Mouse (Mus musculus) cerebellum, adult 2 months (tissue): Measurements from ENCODE around the gene Ehmt1. TPM values are rescaled to one million over a fixed set of nuclear protein-coding genes. Genes with fewer than 3 reads are reported as not detected.
"Not testable (repeated sequence)": the region's sequence is repeated elsewhere in the genome, so short reads cannot be mapped to it uniquely, and the experiment has no call there.

Source experiments
- DNase-seq, 2 experiments: peaks; one replicate each; pipeline ENCODE4 v3.0.0; 2021
- H3K27ac ChIP-seq: fragments of 200-500 bp; 2 replicates; pipeline ENCODE4 v1.5.1; 2012; ENCODE audit warnings: low read length, control low read depth, inconsistent platforms; ENCODE audit not compliant: insufficient read depth
- H3K27me3 ChIP-seq: fragments of 200-500 bp; 2 replicates; pipeline ENCODE4 v1.6.1; 2012; ENCODE audit warnings: inconsistent platforms, mild to moderate bottlenecking, low read length, moderate library complexity; ENCODE audit not compliant: control insufficient read depth, insufficient read depth
- H3K4me1 ChIP-seq: fragments of 200-500 bp; 2 replicates; pipeline ENCODE4 v1.6.1; 2011; ENCODE audit warnings: low read length; ENCODE audit not compliant: control insufficient read depth, insufficient read depth
- H3K4me3 ChIP-seq: fragments of 200-500 bp; replicated peaks from 2 replicates; pipeline ENCODE3; 2011; ENCODE audit warnings: mild to moderate bottlenecking, low read depth, low read length, control low read depth; ENCODE audit not compliant: insufficient read depth
- CTCF ChIP-seq: fragments of 200-500 bp; IDR thresholded peaks from 2 replicates; pipeline ENCODE4 v1.5.1; 2011; ENCODE audit warnings: low read depth, mild to moderate bottlenecking, control low read depth, low read length, moderate library complexity, borderline replicate concordance; ENCODE audit not compliant: insufficient read depth
- POLR2A ChIP-seq: fragments of 200-500 bp; IDR thresholded peaks from 2 replicates; pipeline ENCODE4 v1.6.1; 2011; ENCODE audit warnings: low read length, control low read depth, borderline replicate concordance; ENCODE audit not compliant: insufficient read depth
- WGBS: fragments of 180-500 bp; shearing (Covaris S2); methylation state at CpG from one replicate; pipeline ENCODE4 v1.1.7; 2018; 5-methylcytosine and 5-hydroxymethylcytosine counted together
- polyA plus RNA-seq: library from polyadenylated mRNA; depleted of rRNA; stranded (reverse); fragments of >200 nt; gene quantifications from 2 replicates; pipeline ENCODE4 v1.2.3, GENCODE M21; 2012; rRNA removed

The Ehmt1 gene
- 63.9 and 68.9 TPM in 2 replicates for polyA plus RNA-seq

DNA sequence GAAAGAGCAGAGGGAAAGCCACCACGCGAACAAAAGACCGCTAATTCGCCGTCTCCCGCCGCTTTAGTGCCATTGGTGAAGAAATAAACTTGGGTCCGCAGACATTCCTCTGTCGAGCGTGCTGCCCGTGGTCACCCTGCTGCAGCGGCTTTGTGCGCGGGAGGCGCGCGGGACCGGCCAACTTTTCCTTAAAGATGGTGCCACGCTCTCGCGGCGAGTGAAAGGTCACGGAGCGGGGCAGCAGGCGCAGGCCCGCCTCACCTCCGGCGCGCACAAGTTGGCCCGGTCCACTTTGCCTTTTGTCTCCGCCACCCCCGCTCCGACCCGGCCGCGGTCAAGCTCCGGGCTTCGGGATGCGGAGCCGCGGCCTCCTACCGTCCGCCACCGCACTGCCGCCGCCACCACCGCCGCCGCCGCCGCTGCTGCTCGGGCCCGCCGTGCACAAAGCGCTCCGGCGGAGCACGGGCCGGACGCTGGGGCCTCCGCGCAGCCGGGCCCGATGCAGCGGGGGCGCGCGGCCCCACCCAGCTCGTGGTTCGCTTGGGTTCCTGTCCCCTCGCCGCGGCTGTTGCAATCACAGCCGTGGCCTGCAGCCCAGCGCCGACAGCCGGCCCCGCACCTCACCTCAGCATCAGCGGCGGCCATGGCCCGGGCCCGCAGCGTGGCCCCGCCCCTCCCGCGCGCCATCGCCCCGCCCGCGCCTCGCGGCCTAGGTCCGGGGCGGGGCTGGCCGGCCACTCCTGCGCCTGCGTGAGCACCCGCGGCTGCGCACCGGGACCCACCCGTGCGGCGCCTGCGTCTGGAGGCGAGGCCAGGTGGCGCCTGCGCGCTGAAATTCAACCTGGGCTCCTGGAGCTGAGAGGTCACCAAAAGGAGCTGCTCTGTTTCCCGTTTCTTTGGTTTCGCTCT, at the start of gene Ehmt1:
TSS of gene Ehmt1 (minus strand) at position 685 of the 909 bp plus-strand sequence.
- Histone ChIP-seq H3K4me3 (peak within 1 kb of the TSS; percentile 98), H3K4me1 (peaks cover 6% of the 10 kb centered on the region; the same call in 1 of the 2 replicates), H3K27ac (peak within 1 kb of the TSS; percentile 88), H3K27me3 (no peaks in the 10 kb centered on the region)
- TF ChIP-seq CTCF: no peak
- TF ChIP-seq POLR2A: peak; percentile 96
- WGBS: under 1% methylated on average over 108 of the region's 112 CpGs
- peak; percentile 95 to 96 for DNase-seq

DNA sequence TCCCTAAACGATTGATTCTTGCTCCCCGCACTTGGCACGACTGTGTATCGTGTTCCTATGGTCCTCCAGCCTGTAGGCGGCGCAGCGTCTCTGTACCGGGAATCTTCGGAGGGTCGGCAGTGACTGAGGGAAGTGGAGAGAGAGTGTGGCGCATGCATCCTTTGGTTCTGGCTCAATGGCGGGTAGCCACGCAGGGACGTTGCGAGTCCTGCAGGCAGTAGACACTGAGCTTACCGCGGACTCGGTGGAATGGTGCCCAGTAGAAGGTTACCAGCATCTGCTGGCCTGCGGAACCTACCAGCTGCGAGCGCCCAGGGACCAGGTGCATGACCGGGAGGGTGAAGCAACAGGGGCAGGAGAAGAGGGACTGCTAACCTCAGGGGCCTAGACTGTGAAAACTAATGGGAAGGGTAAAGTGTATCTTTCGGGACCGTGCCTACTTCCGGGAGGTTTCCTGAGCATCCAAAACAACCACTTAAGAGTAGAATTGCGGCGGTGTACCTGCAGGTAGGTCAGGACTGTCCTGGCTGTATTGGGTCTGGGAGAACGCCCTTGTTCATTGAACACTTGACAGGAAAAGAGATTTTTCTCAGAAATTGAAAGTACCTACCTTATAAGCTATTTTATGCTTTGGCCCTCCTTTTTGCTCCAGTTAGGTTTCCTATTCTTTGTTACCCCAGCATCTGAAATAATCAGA, 43.0 kb upstream of the Ehmt1 start, which contains the start of gene Dph7:
TSS of gene Dph7 (plus strand) at position 97 of the 697 bp plus-strand sequence.
- under 1% methylated on average over 28 of the region's 28 CpGs for WGBS
- Histone ChIP-seq H3K27ac (no peak within 1 kb of the TSS), H3K4me1 (peaks cover 4% of the 10 kb centered on the region; the same call in 1 of the 2 replicates), H3K27me3 (no peaks in the 10 kb centered on the region), H3K4me3 (peak within 1 kb of the TSS; percentile 73)
- DNase-seq: peak; percentile 87 to 90
- peak; percentile 84 for TF ChIP-seq POLR2A
- TF ChIP-seq CTCF: peak; percentile 91

- 30% methylated on average over 3 of the region's 3 CpGs for WGBS
- H3K4me1 ChIP-seq: peaks cover 4% of the 10 kb centered on the region; the same call in 1 of the 2 replicates
- H3K4me3 ChIP-seq: no peak overlapping the region
- peak in 1 of 2 experiments; percentile 27 for DNase-seq
- H3K27me3 ChIP-seq: no peaks in the 10 kb centered on the region
- TF ChIP-seq CTCF: peak; percentile 52; the same call in 1 of the 2 replicates
- TF ChIP-seq POLR2A: no peak
- no peak overlapping the region for H3K27ac ChIP-seq
Measured at GRCm38 (mm10) chr2:24960910-24961309, 41.5 kb upstream of the Ehmt1 start.

DNA sequence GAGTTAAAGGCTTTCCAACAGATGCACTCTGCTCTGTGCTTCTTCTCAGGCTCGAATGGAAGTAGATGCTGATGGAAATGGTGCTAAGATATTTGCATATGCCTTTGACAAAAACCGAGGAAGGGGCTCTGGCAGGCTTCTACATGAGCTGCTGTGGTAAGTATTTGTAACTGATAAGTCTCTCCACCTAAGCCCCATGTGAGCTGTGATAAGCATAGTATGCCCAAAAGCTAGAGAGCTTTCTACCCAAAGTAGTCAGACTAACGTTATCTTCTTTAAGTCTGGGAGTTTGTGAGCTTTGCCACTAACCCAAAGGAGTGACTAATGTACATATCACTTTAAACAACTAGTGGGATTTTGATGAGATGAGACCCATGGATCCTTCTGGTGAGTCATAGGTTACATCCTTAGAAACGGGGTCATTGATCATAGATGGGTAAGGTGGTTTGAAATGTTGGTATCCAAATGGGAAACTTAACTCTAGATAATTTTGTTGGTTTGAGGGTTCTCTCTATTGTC, 33.2 kb upstream of the Ehmt1 start:
- no peaks in the 10 kb centered on the region for H3K27me3 ChIP-seq
- no peak overlapping the region for H3K27ac ChIP-seq
- WGBS: 87% methylated on average over 4 of the region's 4 CpGs
- peaks cover 5% of the 10 kb centered on the region for H3K4me1 ChIP-seq
- DNase-seq: no peak
- TF ChIP-seq POLR2A (no peak), CTCF (no peak)
- H3K4me3 ChIP-seq: no peak overlapping the region

DNA sequence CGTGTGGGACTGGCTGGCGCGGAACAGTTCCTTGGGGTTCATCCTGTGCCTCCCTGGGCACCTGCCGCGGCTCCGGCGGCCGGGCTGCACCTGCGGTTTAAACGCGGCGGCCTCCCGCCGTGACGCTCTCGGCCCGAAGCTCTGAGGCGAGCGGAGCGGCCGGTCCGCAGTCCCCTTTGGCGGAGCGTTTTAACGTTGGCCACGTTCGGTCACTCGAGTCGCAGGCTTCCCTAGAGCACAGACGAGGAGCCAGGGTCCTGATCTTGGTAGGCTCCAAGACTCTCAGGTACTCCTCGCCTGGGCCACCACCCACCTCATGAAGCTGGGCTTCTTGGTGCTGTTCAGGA, 30.7 kb upstream of the Ehmt1 start:
- WGBS: under 1% methylated on average over 31 of the region's 31 CpGs
- no peak overlapping the region for H3K27ac ChIP-seq
- peak overlapping the region; percentile 76 for H3K4me3 ChIP-seq

GRCm38 (mm10) chr2:24949421-24950188, 30.2 kb upstream of the Ehmt1 start, which contains the start of gene Zmynd19:
Gene Zmynd19, plus strand, starts transcription at chr2:24949792.
- H3K4me1 ChIP-seq: peaks cover 5% of the 10 kb centered on the region
- H3K4me3 ChIP-seq: peak within 1 kb of the TSS; percentile 76
- H3K27ac ChIP-seq: no peak within 1 kb of the TSS
- DNase-seq: peak; percentile 98
- 1% methylated on average over 106 of the region's 108 CpGs for WGBS
- no peaks in the 10 kb centered on the region for H3K27me3 ChIP-seq
- peak; percentile 70 for TF ChIP-seq POLR2A
- TF ChIP-seq CTCF: no peak

More for the DNA sequence above, 30.7 kb upstream of the Ehmt1 start:
- TF ChIP-seq POLR2A (no peak), CTCF (no peak)
- peak in 1 of 2 experiments; percentile 25 for DNase-seq
- H3K27me3 ChIP-seq: no peaks in the 10 kb centered on the region
- peaks cover 5% of the 10 kb centered on the region for H3K4me1 ChIP-seq

DNA sequence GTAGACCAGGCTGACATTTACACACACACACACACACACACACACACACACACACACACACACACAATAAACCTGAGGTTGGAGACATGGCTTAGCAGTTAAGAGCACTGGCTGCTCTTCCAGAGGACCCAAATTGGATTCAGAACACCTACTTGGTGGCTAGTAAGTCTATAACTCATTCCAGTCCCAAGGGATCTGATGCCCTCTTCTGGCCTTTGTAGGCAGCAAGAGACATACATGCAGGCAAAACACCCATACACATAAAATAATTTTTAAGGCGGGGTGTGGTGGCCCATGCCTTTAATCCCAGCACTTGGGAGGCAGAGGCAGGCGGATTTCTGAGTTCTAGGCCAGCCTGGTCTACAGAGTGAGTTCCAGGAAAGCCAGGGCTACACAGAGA, 24.9 kb upstream of the Ehmt1 start:
- not testable (repeated sequence) for H3K27me3 ChIP-seq, H3K4me1 ChIP-seq, H3K27ac ChIP-seq, H3K4me3 ChIP-seq
- TF ChIP-seq CTCF: peak; percentile 24; the same call in 1 of the 2 replicates
- 56% methylated on average over 2 of the region's 2 CpGs for WGBS
- peak in 1 of 2 experiments; percentile 26 for DNase-seq
